ENCODE assay signal across 13 mouse cellular contexts in genomic region chr3:38585509-38585908, GRCm38 (mm10).
"Had no signal": no experiment of that assay in that cellular context is flagged by ENCODE, and none has a peak within 500 bp of the region (broad histone marks: within the 10 kb centered on the region; RNA-seq: fewer than 3 reads in every experiment).

No protein-coding gene starts in this region.

- H3K27ac ChIP-seq: kidney, postnatal 0 days; layer of hippocampus, adult 2 months; liver, embryonic 13.5 days; midbrain, embryonic 13.5 days had no signal

- ATAC-seq: liver, postnatal 0 days; lung, postnatal 0 days; midbrain, embryonic 13.5 days had no signal

- H3K9me3 ChIP-seq: liver, embryonic 13.5 days; midbrain, embryonic 13.5 days had no signal

- H3K4me1 ChIP-seq: liver, embryonic 13.5 days; midbrain, embryonic 13.5 days had no signal

- DNase-seq: kidney, adult 9 months; kidney, postnatal 36 days; left cerebral cortex, postnatal 4 days; liver; liver, embryonic 13.5 days; liver, postnatal 0 days; lung, postnatal 36 days; right cerebral cortex, postnatal 14 days; thymus, postnatal 4 days had no signal

- H3K4me3 ChIP-seq: layer of hippocampus, adult 2 months; liver, embryonic 13.5 days; midbrain, embryonic 13.5 days had no signal

- H3K4me2 ChIP-seq: liver, embryonic 13.5 days; midbrain, embryonic 13.5 days had no signal

- H3K36me3 ChIP-seq: liver, embryonic 13.5 days; midbrain, embryonic 13.5 days had no signal

- H3K27me3 ChIP-seq: liver, embryonic 13.5 days; midbrain, embryonic 13.5 days had no signal

- H3K9ac ChIP-seq: liver, embryonic 13.5 days; liver, postnatal 0 days; midbrain, embryonic 13.5 days had no signal
